Comparison of ENCODE assay signal across 36 mouse cellular contexts in the genomic region with DNA sequence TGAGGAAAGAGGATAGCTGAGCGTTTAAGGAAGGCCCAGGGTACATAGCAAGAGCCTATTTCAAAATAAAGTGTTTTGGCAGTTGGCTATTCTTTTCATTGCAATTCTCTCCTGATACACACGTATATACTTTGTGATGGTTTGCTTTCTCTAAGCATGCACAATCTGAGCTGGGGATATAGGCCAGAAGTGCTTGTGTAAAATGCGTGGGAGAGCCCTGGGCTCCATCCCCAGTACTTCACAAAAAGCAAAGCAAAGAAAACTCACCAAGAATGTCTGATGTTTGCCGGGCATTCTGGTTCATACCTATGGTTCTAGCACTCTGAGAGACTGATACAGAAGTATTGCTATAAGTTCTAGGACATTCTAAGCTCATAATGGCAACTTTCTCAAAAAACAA. TPM values are rescaled to one million over a fixed set of nuclear protein-coding genes. Genes with fewer than 3 reads are reported as not detected.
"Had no signal": no experiment of that assay in that cellular context is flagged by ENCODE, and none has a peak within 500 bp of the region (broad histone marks: within the 10 kb centered on the region; RNA-seq: fewer than 3 reads in every experiment).

No protein-coding gene starts in this region.

- H3K9me3 ChIP-seq: heart, embryonic 13.5 days; heart, embryonic 15.5 days; hindbrain, embryonic 10.5 days; hindbrain, embryonic 12.5 days; hindbrain, embryonic 15.5 days; kidney, embryonic 15.5 days; limb, embryonic 10.5 days; limb, embryonic 12.5 days; liver, embryonic 12.5 days had no signal

- ATAC-seq: hindbrain, postnatal 0 days; intestine, embryonic 16.5 days; liver, embryonic 12.5 days had no signal

- H3K27ac ChIP-seq: gastrocnemius, adult 2 months; heart, embryonic 13.5 days; heart, embryonic 15.5 days; hindbrain, embryonic 10.5 days; hindbrain, embryonic 12.5 days; hindbrain, embryonic 15.5 days; hindbrain, postnatal 0 days; kidney, embryonic 15.5 days; kidney, postnatal 0 days; left cerebral cortex, adult 2 months; limb, embryonic 10.5 days; limb, embryonic 12.5 days; liver, embryonic 12.5 days; liver, embryonic 14.5 days had no signal

- H3K4me3 ChIP-seq: gastrocnemius, adult 2 months; heart, embryonic 13.5 days; heart, embryonic 15.5 days; hindbrain, embryonic 10.5 days; hindbrain, embryonic 12.5 days; hindbrain, embryonic 15.5 days; kidney, embryonic 15.5 days; left cerebral cortex, adult 2 months; limb, embryonic 10.5 days; limb, embryonic 12.5 days; liver, embryonic 12.5 days had no signal

- H3K27me3 ChIP-seq: hindbrain, embryonic 12.5 days; hindbrain, embryonic 15.5 days; kidney, embryonic 15.5 days had no signal

- DNase-seq: gastrocnemius, adult 2 months; gastrocnemius, postnatal 10 days; gastrocnemius, postnatal 25 days; heart, postnatal 14 days; heart, postnatal 4 days; kidney, adult 11 months; kidney, adult 2 months; kidney, adult 9 months; kidney, postnatal 14 days; kidney, postnatal 36 days; layer of hippocampus, adult 9-11 months; layer of hippocampus, postnatal 36 days; liver had no signal

- H3K36me3 ChIP-seq: hindbrain, embryonic 15.5 days had no signal

RNA-seq across cellular contexts. Expression of a gene that starts 3.7 kb away (rescaled TPM):
- total RNA-seq: granulocyte monocyte progenitor cell, adult 5-6 weeks had no signal

RNA-seq across cellular contexts. Expression of a gene that starts 10.8 kb away (rescaled TPM):
- total RNA-seq: gastrocnemius, adult 2 months; gastrocnemius, postnatal 25 days; gastrocnemius, postnatal 4 days; heart, adult 8-10 months; heart, postnatal 4 days; hindbrain, postnatal 0 days; layer of hippocampus, adult 18-20 months; layer of hippocampus, adult 8-10 months; layer of hippocampus, postnatal 36 days; left cerebral cortex, postnatal 14 days; left cerebral cortex, postnatal 36 days had no signal
- polyA plus RNA-seq: kidney, adult 2 months; large intestine, adult 2 months; liver, embryonic 12.5 days; liver, embryonic 16.5 days had no signal

RNA-seq across cellular contexts. Expression of a gene that starts 11.1 kb away (rescaled TPM):
- total RNA-seq: gastrocnemius, adult 2 months; heart, adult 8-10 months had no signal
